Mouse (Mus musculus): ENCODE measurements around the gene Chka.

Gene Chka

GRCm38 (mm10) chr19:3851502-3851962 lies at the start of gene Chka:
TSS of gene Chka (plus strand) at chr19:3851773.
- DNase-seq (ENCODE audit: low spot score in 2 of 2), result peak; percentile 89 to 96

- DNase-seq (ENCODE audit: low spot score in 2 of 2), result no peak
Observed at GRCm38 (mm10) chr19:3805526-3805925, 46.0 kb upstream of the Chka start.

DNA sequence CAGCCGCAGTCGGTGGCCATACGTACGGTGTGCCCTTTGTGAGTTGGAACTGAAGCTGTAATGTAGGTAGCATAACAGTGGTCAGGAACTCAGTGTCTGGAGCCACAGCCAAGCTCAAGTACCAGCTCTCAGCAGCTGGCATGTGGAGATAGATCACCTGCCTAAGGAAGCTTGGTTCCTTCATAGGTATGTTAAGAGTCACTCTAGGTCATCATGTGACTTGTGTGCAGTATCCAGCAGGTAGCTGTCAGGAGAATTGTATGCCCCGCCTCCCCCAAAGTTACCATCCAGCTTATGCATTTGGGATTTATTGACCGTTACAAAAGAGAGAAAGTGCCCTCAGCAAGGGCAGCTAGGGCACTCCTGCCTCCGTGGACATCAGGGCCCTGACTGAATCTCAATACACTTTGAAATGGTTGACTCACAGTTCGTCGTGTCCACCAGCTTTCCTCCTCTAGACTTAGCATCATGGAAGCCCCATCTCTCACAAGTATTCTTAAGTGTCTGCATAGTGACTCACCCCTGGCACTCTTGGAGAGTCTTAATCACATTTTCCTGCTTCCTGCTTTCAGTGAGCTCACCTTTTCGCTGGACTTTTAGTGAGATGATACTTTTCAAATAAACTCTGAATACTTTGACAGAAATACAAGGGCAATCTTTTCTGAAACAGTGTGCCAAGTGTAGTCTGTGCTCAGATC lies 40.9 kb upstream of the Chka start:
- DNase-seq (ENCODE audit: low spot score in 2 of 2), result no peak

DNA sequence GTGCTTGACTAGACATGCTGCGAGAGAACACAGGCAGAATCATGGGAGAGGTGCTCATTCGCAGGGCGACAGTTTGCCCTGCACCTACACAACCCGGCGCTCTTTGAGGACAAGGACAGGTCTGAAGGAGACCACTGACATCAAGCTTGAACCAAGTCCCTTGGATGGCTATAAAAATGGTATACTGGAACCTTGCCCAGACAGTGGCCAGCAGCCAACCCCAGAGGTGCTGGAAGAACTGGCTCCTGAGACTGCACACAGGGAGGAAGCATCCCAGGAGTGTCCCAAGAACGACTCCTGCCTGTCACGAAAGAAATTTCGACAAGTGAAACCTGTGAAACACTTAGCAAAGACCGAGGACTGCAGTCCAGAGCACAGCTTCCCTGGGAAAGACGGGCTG lies 37.1 kb upstream of the Chka start:
- no peak for DNase-seq (ENCODE audit: low spot score in 2 of 2)

DNA sequence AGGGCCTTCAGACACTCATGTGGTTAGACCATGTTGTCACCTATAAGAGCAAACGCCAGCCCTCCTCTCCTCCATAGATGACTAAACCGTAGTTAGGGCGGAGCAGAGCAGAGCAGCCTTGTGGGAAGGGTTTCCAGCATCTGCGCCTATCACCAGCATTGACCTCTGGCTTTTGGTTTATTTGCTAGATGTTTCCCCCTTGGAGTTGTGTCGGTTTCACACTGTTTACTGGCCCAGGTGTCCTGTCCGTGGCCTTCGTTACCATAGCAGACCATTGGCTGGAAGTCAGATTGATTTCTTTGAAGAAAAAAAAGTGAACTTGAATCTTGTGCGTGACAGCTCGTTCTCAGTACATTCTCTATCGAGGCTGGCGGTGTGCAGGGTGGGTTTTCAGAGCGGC lies 35.7 kb upstream of the Chka start:
- DNase-seq (ENCODE audit: low spot score in 2 of 2), result no peak

GRCm38 (mm10) chr19:3819080-3819479 lies 32.5 kb upstream of the Chka start:
- DNase-seq (ENCODE audit: low spot score in 2 of 2), result no peak

GRCm38 (mm10) chr19:3819899-3820444 lies 31.6 kb upstream of the Chka start:
- no peak for DNase-seq (ENCODE audit: low spot score in 2 of 2)

DNA sequence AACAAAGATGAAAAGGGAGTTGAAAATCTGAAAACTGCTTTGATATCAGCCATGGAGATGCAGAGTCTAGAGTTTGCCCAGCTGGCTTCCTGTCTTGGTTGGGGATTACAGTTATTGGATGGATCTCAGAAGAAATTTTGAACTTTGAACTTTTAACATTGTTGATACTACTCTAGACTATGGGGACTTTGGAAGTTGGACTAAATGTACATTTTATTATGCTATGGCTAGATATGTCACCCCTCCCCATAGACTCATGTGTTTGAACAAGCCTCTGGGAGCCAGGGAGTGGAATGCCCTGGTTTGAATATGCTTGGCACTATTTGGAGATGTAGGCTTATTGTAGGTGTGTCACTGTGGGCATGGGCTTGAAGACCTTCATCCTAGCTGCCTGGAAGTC lies 26.5 kb upstream of the Chka start:
- no peak for DNase-seq (ENCODE audit: low spot score in 2 of 2)

- no peak for DNase-seq (ENCODE audit: low spot score in 2 of 2)
Observed at GRCm38 (mm10) chr19:3829863-3830262, 21.7 kb upstream of the Chka start.

DNA sequence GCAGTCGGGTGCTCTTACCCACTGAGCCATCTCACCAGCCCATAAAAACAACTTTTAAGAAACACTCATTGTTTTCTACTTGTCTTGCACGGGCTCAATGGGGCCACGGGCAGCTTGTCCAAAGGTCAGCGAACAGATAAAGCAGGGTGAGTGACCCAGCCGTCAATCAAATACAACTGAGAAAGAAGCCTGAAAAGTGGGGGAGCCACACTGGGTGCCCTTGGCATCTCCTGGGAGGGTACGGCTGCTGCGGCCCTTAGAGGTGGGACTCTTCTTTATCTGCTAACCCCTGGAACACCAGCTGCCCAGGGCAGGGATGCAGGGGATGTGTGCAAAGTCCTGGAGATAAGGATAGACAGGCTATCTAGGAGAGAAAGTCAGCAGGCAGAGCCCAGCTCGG lies 19.9 kb upstream of the Chka start:
- DNase-seq (ENCODE audit: low spot score in 2 of 2), result no peak

DNA sequence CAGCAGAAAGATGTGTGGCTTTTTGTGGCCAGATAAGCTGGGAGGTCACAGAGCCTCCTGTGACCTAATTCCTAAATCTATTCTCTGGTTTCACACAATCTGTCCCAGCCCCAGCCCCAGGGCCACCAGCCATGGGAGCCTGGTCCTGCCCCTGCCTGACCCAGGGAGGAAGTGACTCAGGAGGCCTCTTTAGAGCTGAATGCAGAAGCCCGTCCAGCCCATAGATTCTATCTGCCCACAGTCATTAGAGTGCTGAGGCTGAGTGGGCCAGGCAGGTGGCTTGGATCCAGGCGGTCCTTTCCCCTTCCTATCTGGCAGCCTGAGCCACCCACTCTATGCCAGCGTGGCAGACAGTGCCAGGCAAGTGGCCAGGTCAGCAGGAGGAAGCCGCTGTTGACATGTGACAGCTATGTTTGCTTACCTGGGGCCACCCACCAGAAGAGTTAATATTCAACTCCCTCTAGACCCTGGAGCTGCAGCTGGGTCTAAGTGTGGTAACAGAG lies 18.7 kb upstream of the Chka start:
- DNase-seq (ENCODE audit: low spot score in 2 of 2), result peak; percentile 60 to 70

GRCm38 (mm10) chr19:3834301-3834700 lies 17.3 kb upstream of the Chka start:
- DNase-seq (ENCODE audit: low spot score in 2 of 2), result no peak

DNA sequence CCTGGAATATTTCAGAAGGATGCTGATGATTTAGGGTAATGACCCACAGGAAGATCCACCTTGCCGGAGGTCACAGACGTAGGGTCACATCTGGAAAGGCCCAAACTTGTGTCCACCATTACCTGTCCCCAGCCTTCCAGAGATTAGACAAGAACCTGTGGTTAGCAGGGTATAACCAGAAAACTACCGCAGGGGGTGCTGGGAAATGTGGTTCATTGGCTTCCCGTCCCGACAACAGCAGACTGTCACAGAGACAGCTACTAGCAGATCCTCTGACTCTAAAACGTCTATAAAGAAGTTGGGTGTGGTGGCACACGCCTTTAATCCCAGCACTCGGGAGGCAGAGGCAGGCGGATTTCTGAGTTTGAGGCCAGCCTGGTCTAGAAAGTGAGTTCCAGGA lies 14.8 kb upstream of the Chka start:
- DNase-seq (ENCODE audit: low spot score in 2 of 2), result no peak

- no peak for DNase-seq (ENCODE audit: low spot score in 2 of 2)
Observed at GRCm38 (mm10) chr19:3838931-3839330, 12.6 kb upstream of the Chka start.

- no peak for DNase-seq (ENCODE audit: low spot score in 2 of 2)
Observed at GRCm38 (mm10) chr19:3839686-3840085, 11.9 kb upstream of the Chka start.

- no peak for DNase-seq (ENCODE audit: low spot score in 2 of 2)
Observed at GRCm38 (mm10) chr19:3840214-3840651, 11.3 kb upstream of the Chka start.

DNA sequence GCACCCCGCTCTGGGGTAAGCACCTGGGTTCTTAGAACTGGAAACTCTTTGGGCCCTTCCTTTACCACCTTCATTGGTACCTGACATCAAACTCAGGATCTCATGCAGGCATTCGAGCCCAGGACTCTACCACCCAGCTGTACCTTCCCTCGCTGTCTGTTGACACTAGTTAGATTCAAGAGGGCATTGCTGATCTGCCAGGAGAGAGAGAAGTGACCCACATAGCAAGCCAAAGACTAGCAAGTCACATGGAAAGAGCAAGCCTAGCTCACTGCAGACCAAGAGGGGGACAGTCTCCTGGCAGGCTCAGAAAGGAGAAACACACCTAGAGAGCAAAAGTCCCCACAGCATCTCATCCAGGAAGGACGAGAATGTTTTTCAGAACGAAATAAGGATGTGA lies 10.9 kb upstream of the Chka start:
- DNase-seq (ENCODE audit: low spot score in 2 of 2), result no peak

DNA sequence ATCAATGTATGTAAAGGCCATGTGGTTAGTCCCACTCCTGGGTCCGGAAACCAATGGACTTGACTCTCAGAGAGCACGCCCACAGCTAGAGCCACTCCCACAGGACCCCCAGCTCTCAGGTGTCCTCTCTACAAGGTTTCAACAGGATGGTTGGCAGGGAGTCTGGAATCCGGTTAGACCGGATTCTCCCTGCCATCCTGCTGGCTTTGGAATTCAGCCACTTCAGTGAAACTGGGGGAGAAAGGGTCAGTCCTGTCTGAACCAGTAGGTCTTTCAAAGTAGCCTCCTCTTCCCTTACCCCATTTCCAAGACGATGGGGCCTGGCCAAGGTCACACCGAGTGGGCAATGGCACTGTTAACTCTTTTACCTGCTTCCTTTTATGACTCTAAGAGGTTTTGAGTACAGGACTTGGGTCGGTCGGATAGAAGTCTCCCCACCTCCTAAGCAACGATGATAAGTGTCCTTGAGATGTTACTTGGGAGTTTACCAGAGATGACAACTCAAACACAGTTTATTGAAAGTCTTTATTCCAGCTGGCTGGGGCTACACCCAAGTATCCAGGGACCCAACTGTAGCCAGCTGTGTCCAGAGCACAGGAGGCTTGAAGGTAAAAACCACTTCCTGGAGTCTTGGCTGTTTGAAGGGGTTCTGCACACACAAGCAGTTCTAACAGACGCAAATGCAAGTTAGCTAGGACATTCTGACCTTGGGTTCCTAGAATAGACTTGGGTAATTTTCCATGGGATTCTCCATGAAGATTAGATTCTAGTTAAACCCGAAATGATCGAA lies 9.0 kb upstream of the Chka start:
- DNase-seq (ENCODE audit: low spot score in 2 of 2), result peak in 1 of 2 experiments; percentile 23

DNA sequence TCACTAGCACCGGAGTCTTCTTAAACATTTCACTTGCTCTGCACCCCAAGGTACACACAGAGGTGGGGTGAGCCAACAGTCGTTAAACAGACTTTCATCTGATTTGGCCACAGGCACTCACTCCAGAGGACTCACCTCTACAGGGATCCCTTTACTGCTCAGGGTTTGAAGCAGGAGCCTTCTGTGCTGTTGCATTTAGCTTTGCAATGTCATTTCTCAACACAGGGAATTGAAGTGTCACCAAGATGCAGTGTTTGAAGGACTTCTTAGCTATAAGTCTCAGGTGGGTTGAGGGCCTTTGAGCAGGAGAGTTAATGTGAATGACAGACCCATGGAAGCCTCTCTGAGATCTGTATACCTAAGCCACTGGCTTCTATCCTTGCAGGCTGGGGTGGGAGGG lies 7.9 kb upstream of the Chka start:
- DNase-seq (ENCODE audit: low spot score in 2 of 2), result no peak

GRCm38 (mm10) chr19:3844836-3845235 lies 6.7 kb upstream of the Chka start:
- no peak for DNase-seq (ENCODE audit: low spot score in 2 of 2)

DNA sequence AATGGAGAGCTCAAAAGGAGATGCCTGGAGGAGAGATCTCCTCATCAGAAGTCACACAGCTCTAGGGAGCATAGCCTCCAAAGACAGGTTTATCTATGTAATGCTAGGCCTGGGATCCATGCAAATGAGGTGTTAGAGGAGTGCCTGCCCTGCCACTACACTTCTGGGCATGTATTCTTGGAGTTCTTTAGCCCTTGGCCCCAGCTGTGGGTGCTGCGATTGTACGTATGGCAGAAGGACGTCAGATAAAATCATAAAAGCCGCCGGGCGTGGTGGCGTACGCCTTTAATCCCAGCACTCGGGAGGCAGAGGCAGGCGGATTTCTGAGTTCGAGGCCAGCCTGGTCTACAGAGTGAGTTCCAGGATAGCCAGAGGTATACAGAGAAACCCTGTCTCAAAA lies 6.2 kb upstream of the Chka start:
- DNase-seq (ENCODE audit: low spot score in 2 of 2), result no peak

DNA sequence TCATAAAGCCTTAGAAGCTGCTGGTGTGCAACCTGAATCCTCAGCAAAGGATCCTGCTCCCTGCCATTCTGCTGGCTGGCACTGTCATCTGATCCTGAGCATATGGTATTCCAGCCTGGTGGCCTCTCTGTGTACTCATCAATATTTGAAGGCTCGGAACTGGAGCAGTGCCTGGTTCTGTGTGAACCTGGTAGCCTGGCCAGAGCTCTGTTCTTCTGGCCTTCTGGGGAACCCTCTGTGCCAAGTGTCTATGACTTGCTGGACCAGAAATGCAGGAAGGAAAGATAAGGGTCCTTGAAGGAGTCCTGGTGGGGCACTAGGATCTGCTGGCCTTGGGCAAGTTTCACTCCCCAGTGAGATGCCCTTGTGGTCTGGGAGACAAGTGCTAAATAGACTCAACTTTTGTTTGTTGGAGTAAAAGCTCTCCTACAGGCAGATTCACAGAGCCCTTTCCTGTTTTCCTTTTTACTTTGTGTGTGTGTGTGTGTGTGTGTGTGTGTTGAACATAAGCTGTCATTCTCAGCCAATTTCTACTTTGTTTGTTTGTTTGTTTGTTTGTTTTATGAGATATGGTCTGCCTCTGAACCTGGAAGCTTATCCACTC lies 5.7 kb upstream of the Chka start:
- no peak for DNase-seq (ENCODE audit: low spot score in 2 of 2)
